Mouse (Mus musculus) liver, embryonic 13.5 days (tissue): ENCODE results near the gene Ttyh1. TPM values are rescaled to one million over a fixed set of nuclear protein-coding genes. Genes with fewer than 3 reads are reported as not detected.

ENCODE experiments used
- ATAC-seq: fragments of 200-750 bp; cut with Nextera tagmentation; 2 replicates; pipeline ENCODE4 v1.8.0; 2017; ENCODE audit warnings: low read depth, mild to moderate bottlenecking, moderate number of reproducible peaks, moderate library complexity
- DNase-seq: peaks from one replicate; pipeline ENCODE4 v3.0.0; 2022
- H3K27ac ChIP-seq: fragments of 300-500 bp; sonication (generic); 2 replicates; pipeline ENCODE4 v1.5.1; 2015; ENCODE audit warnings: moderate library complexity, mild to moderate bottlenecking, inconsistent platforms
- H3K27me3 ChIP-seq: fragments of 300-500 bp; sonication (generic); 2 replicates; pipeline ENCODE4 v1.6.1; 2015; ENCODE audit warnings: mild to moderate bottlenecking, inconsistent platforms
- H3K36me3 ChIP-seq: fragments of 300-500 bp; sonication (generic); 2 replicates; pipeline ENCODE4 v1.6.1; 2015; ENCODE audit warnings: mild to moderate bottlenecking, inconsistent platforms
- H3K4me1 ChIP-seq: fragments of 300-500 bp; sonication (generic); replicated peaks from 2 replicates; pipeline ENCODE4 v1.6.1; 2015; ENCODE audit warnings: inconsistent platforms
- H3K4me2 ChIP-seq: fragments of 300-500 bp; sonication (generic); 2 replicates; pipeline ENCODE4 v1.6.1; 2015; ENCODE audit warnings: inconsistent platforms, mild to moderate bottlenecking, moderate library complexity
- H3K4me3 ChIP-seq: fragments of 300-500 bp; sonication (generic); replicated peaks from 2 replicates; pipeline ENCODE4 v1.5.1; 2015; ENCODE audit warnings: mild to moderate bottlenecking, inconsistent platforms
- H3K9ac ChIP-seq: fragments of 300-500 bp; sonication (generic); 2 replicates; pipeline ENCODE4 v1.6.1; 2015; ENCODE audit warnings: mild to moderate bottlenecking, inconsistent platforms
- H3K9me3 ChIP-seq: fragments of 300-500 bp; sonication (generic); replicated peaks from 2 replicates; pipeline ENCODE4 v1.6.1; 2016; ENCODE audit warnings: inconsistent platforms
- WGBS: fragments of 180-500 bp; shearing (Covaris S2); methylation state at CpG from one replicate; pipeline ENCODE4 v1.1.7; 2015; ENCODE audit not compliant: insufficient replicate concordance; 5-methylcytosine and 5-hydroxymethylcytosine counted together
- polyA plus RNA-seq: library from polyadenylated mRNA; unstranded; fragments of >200 nt; fragmentation: Nextera tagmentation; extraction: Ambion mirVana; gene quantifications from 2 replicates; pipeline ENCODE4 v1.2.1, GENCODE M21; 2015

Gene Ttyh1
- polyA plus RNA-seq, 1 experiment from 2014 or later: 0.52 TPM

DNA sequence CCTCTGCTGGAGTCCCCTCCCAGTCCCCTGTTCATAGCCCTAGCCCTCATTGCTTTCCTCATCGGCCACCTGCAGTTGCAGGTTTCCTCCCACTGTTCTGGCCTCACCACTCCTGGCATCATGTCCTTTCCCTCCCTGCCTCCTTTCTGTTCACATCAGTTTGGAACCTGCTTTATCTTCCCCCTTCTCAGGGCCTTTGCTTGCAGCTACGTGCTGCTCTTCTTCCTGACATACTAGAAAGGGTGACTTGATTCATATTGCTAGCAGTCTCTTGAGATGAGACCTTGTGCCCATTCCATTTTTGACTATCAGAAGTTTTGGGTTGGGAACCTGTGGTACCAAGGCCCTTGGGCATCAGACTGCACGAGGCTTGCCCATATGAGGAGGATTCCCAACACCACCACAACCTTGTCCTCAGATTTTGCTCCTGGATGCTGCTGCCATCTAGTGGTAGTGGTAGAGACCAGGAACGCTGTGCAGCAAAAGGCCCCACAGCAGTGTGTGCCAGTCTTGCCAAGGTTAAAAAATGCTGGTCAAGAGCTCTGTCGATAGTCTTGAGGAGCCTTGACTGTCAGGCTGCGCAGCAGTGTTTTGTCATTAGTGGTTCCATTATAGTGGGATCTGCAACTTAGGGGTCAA, 26.5 kb downstream of the Ttyh1 start:
- Histone ChIP-seq H3K4me2 (no peak overlapping the region), H3K27me3 (no peaks in the 10 kb centered on the region), H3K27ac (no peak overlapping the region), H3K4me3 (no peak overlapping the region), H3K9ac (no peak overlapping the region), H3K36me3 (peaks cover 76% of the 10 kb centered on the region), H3K9me3 (no peaks in the 10 kb centered on the region), H3K4me1 (peaks cover 41% of the 10 kb centered on the region)
- ATAC-seq (no peak), DNase-seq (no peak)
- WGBS: 69% methylated on average over 6 of the region's 6 CpGs

DNA sequence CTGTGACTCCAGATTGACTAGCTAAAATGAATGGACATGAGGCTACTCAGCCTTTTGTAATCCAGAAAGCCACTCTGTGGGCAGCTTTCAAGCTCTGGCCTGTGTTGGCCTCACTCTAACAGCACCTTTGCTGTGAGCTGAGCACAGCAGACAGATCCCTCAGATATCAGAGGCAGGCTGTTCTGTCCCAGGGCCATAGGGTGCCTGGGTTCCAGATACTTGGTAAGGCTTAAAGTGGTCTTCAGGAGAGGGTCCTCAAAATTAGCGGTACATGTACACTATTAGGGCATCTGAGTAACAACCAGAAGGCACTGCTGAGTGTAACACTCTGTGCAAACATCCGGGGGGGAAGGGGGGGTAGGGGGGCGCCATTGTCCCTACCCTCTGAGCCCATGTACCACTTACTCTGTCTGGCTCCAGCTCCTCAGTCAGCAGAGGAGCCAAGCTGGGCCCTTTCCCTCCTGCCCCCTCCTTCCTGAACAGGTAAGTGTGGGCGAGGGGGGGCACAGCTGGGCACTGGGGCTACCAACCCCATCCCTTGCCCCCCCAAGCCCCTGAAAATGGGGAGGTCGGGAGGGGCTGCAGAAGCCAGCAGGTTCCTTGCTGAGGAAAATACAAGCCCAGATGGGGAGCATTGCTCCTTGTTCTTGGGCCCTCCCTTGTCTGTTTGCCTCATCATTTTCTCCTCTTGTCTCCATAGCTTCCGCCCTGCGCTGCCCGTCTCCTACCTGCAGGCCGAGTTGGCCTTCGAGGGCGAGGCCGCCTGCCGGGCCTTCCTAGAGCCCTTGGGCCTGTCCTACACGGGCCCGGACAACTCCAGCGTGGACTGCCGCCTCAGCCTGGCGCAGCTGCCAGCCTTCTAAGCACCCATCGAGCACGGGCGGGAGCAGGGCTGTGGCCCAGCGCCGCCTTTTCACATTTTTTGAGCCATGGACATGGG, 27.3 kb downstream of the Ttyh1 start:
- WGBS: 87% methylated on average over 23 of the region's 23 CpGs
- Histone ChIP-seq H3K36me3 (peaks cover 68% of the 10 kb centered on the region), H3K4me3 (no peak overlapping the region), H3K27ac (no peak overlapping the region), H3K4me2 (0 out of 2 replicates have a peak overlapping the region, but pooled peaks have one; percentile 11), H3K4me1 (peaks cover 50% of the 10 kb centered on the region), H3K9me3 (no peaks in the 10 kb centered on the region), H3K9ac (no peak overlapping the region; the same call in 1 of the 2 replicates), H3K27me3 (peaks cover 4% of the 10 kb centered on the region)
- ATAC-seq (no peak), DNase-seq (no peak)

DNA sequence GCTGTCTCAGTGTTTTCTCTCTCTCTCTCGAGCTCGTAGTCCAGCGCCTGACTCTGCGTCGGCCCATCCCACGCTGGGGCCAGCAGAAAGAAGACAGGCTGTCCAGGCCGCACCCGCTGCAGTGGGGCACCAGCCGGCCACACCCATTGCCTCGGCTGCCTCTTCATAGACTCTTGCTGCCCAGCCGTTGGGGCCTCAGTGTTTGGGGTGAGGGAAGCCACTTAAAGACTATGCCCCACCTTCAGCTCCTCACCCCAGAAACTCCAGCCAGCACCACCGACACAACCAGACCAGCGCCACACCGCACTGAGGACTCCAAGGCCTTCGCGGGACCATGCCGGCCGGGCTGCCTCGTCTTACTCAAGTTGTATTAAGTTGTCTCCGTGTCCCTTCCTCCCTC, 28.2 kb downstream of the Ttyh1 start:
- Histone ChIP-seq H3K27me3 (peaks cover 9% of the 10 kb centered on the region), H3K9ac (no peak overlapping the region), H3K27ac (no peak overlapping the region; the same call in 1 of the 2 replicates), H3K4me3 (no peak overlapping the region), H3K9me3 (no peaks in the 10 kb centered on the region), H3K4me1 (peaks cover 52% of the 10 kb centered on the region), H3K4me2 (0 out of 2 replicates have a peak overlapping the region, but pooled peaks have one; percentile 11), H3K36me3 (peaks cover 59% of the 10 kb centered on the region)
- 66% methylated on average over 20 of the region's 20 CpGs for WGBS
- DNase-seq: no peak
- ATAC-seq: no peak

DNA sequence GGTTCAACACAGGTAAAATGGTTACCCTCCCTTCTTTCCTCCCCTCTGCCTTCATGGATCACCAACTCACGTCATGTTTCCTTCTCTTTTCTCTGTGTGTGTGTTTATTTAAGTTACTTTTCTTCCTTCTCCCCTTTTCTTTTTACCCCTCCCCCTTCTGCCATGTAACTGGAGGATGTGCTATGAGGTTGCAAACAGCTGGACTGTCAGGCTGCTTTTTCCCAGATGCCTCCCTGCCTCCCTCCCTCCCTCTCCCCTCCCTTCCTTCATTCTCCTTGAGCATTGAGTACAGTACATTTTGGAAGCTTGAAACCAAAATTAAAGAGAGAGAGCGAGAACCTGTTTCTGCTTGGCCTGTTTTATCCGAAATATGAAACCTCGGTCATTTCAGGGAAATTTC, 28.6 kb downstream of the Ttyh1 start:
- ATAC-seq: no peak
- DNase-seq: no peak
- H3K27ac ChIP-seq: peak overlapping the region; percentile 96; the same call in 1 of the 2 replicates
- H3K36me3 ChIP-seq: peaks cover 54% of the 10 kb centered on the region
- no peaks in the 10 kb centered on the region for H3K9me3 ChIP-seq
- H3K4me2 ChIP-seq: peak overlapping the region; percentile 99; the same call in 1 of the 2 replicates
- peaks cover 52% of the 10 kb centered on the region for H3K4me1 ChIP-seq
- H3K9ac ChIP-seq: no peak overlapping the region
- peaks cover 12% of the 10 kb centered on the region for H3K27me3 ChIP-seq
- 83% methylated on average over 4 of the region's 4 CpGs for WGBS
- H3K4me3 ChIP-seq: peak overlapping the region; percentile 85; the same call in 1 of the 2 replicates

DNA sequence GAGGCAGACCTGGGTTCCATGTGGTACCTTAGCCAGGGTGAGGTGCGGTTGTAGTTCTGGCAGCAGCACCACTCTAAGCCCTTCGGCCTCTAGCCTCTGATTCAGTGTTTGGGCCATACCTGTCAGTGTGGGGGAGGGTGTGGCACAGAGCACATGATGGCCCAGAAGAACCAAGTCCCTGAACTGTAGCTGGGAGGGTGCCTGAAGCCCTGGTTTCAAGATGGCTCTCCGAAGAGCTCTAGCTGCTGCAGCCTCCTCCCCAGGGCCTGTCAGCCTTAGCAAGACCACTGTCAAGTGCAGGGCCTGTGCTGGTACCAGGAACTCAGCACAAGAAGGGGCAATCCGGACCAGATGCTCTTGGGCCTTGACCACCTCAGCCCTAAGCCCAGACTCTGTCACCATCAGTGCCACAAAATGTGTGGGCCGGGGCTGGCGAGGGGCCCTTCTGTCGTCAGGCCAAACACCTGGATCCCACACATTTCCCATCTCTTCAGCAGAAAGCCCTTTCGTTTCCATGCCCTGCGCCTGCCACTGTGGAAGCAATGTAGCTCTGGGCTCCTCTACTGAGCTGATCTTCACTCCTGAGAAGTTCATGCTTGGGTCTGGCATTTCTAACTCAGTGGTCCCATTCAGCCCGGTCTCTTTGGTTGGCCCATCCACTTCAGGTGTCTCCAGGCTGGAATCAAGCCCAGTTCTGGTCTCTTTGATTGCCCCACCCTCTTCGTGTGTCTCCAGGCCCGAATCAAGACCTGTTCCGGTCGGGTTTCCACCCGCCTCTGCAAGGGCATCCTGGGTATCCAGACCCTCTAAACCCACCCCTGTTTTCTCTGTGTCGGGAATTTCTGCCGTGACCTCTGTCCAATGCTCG, 29.4 kb downstream of the Ttyh1 start:
- peak overlapping the region; percentile 91 for H3K9ac ChIP-seq
- H3K27me3 ChIP-seq: peaks cover 12% of the 10 kb centered on the region
- ATAC-seq (peak; percentile 7), DNase-seq (no peak)
- H3K4me1 ChIP-seq: peaks cover 52% of the 10 kb centered on the region
- peak overlapping the region; percentile 96 for H3K27ac ChIP-seq
- 33% methylated on average over 18 of the region's 18 CpGs for WGBS
- H3K36me3 ChIP-seq: peaks cover 47% of the 10 kb centered on the region
- no peaks in the 10 kb centered on the region for H3K9me3 ChIP-seq
- peak overlapping the region; percentile 85 for H3K4me3 ChIP-seq
- peak overlapping the region; percentile 99 for H3K4me2 ChIP-seq

DNA sequence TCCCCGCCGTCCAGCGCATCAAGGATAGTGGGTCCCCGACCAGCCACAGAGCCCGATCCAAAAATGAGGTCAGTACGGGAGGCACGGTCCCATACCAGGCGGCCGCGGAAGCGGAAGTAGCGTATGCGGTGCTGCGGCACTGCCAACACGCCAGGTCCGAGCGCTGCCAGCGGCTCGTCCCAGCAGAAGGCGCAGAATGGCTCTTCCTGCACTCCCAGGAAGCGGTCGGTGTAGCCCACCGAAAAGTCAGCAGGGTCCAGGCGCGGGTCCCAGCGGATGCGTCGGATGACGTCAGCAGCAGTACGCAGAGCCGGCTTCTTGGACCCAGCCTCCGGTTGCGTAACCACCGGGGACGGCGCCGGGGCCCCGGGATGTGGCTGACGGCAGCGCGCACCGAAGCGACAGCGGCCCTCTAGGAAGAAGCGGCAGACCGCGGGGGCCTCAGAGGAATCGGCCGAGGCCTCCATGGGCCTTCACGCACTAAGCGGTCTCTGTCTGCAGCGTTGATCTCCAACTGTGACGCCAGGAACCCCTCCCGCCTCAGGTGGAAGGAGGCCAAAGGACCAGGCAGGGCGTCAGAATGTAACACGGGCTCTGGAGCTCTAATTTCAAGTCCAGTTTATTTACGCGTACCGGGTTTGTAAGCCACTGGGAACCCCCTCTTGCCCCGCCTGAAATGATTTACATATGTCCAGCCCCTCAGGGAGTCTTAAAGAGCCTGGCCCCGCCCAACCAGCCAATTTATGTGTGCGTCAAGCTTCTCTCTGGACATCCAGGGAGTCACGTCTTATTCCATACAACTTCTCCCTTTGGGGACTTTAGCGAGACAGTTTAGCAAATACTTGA, 30.2 kb downstream of the Ttyh1 start:
- ATAC-seq: peak; percentile 77
- peak overlapping the region; percentile 99 for H3K4me2 ChIP-seq
- under 1% methylated on average over 64 of the region's 64 CpGs for WGBS

DNA sequence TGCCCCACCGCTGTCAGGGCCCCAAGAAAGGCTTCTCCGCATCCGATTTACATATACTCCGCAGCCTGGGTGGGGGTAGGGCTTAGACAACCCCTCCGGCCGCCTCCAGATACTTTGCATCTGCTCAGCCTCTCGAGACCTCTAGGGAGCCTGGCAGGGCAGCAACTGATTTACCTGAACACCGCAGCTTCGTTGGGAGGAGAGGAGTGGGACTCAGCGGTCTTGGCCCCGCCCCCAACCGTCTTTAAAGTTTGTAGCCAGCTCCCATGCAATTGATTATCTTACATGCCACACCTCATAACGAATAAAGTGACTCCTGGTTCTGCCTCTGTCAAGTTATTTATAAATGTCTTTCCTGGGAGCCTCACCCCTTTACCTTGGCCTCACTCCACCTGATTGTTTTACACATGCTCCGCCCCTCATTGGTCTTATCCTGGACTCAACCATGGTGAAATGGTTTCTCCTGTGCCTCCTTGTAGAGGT, 30.9 kb downstream of the Ttyh1 start, which contains the start of gene Leng9:
Gene Leng9, minus strand, starts transcription at position 316 of the 483 bp plus-strand sequence.
- H3K4me1 ChIP-seq: peaks cover 56% of the 10 kb centered on the region
- peaks cover 12% of the 10 kb centered on the region for H3K27me3 ChIP-seq
- H3K9me3 ChIP-seq: no peaks in the 10 kb centered on the region
- H3K36me3 ChIP-seq: peaks cover 32% of the 10 kb centered on the region
- H3K4me3 ChIP-seq: peak within 1 kb of the TSS; percentile 85
- DNase-seq: peak; percentile 46
- peak within 1 kb of the TSS; percentile 99 for H3K4me2 ChIP-seq
- peak within 1 kb of the TSS; percentile 91 for H3K9ac ChIP-seq
- WGBS: under 1% methylated on average over 14 of the region's 14 CpGs
- peak within 1 kb of the TSS; percentile 96 for H3K27ac ChIP-seq
- peak; percentile 29 for ATAC-seq

More for the DNA sequence above, 30.2 kb downstream of the Ttyh1 start:
- DNase-seq: peak; percentile 66
- H3K27ac ChIP-seq: peak overlapping the region; percentile 96
- peaks cover 12% of the 10 kb centered on the region for H3K27me3 ChIP-seq
- H3K9me3 ChIP-seq: no peaks in the 10 kb centered on the region
- peak overlapping the region; percentile 85 for H3K4me3 ChIP-seq
- peaks cover 38% of the 10 kb centered on the region for H3K36me3 ChIP-seq
- peaks cover 56% of the 10 kb centered on the region for H3K4me1 ChIP-seq
- peak overlapping the region; percentile 91 for H3K9ac ChIP-seq

DNA sequence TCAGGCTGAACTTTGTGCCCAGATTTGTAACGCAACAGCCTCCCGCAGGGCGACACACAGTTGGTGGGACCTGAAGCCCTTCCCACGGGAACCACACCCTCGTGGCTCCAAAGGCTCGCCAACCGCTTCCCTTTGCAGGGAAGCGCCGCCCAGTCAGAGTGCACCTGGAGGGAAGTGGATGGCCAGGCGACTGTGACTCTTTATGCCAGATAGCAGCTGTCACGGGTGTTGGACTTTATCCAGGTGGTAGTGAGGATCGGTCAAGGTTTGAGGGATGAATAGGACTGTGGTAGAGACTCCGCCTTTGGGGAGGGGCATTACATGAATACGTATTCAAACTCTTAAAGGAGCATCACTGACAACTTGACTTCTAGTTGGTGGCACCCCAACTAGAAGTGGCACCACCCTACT, 31.6 kb downstream of the Ttyh1 start:
- DNase-seq: no peak
- Histone ChIP-seq H3K27me3 (peaks cover 12% of the 10 kb centered on the region), H3K9me3 (no peaks in the 10 kb centered on the region), H3K4me2 (peak overlapping the region; percentile 99), H3K9ac (peak overlapping the region; percentile 91), H3K4me1 (peaks cover 56% of the 10 kb centered on the region), H3K4me3 (peak overlapping the region; percentile 85), H3K27ac (peak overlapping the region; percentile 96; the same call in 1 of the 2 replicates), H3K36me3 (peaks cover 25% of the 10 kb centered on the region)
- ATAC-seq: peak; percentile 22
- WGBS: 8% methylated on average over 14 of the region's 14 CpGs

DNA sequence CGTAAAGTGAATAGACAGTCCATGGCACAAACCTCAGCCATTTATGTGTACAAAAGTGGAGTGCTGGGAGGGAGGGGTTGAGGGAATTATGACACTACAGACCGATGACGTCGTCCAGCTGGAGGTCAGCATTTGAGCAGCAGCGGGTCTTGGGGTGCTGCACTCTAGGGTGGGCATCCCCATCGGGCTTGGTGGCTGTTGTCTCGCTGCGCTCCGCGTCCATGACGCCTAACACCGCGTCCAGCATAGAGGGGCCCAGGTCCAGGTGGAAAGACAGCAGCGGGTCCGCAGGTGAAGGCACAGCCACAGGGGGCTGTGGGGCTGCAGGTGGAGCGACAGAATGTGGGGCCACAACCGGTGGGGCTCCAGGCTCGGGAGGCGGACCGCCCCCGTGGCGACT, 32.0 kb downstream of the Ttyh1 start:
- peak overlapping the region; percentile 85 for H3K4me3 ChIP-seq
- peak overlapping the region; percentile 99 for H3K4me2 ChIP-seq
- no peak for DNase-seq
- H3K4me1 ChIP-seq: peaks cover 52% of the 10 kb centered on the region
- 39% methylated on average over 22 of the region's 22 CpGs for WGBS
- H3K27me3 ChIP-seq: peaks cover 12% of the 10 kb centered on the region
- H3K27ac ChIP-seq: no peak overlapping the region
- H3K9ac ChIP-seq: no peak overlapping the region
- ATAC-seq: no peak
- peaks cover 20% of the 10 kb centered on the region for H3K36me3 ChIP-seq
- H3K9me3 ChIP-seq: no peaks in the 10 kb centered on the region

DNA sequence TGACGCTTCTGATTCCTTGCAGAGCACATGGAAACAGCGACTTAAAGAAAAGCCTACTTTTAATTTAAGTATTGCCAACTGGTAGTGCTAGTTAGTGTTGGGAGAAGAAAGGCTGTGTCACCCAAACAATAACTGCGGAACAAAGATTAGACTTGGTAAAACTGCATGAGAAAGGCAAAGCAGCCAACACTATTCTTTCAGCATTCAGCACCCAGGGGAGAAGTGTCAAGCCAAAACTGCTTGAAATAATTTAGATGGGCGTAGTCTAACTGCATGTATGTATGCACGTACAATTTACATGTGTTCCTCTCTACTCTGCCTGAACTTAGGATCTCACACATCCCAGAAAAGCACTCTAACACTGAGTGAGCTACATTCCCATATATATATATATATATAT, 35.1 kb downstream of the Ttyh1 start:
- Histone ChIP-seq H3K9me3 (no peaks in the 10 kb centered on the region), H3K36me3 (no peaks in the 10 kb centered on the region), H3K4me2 (no peak overlapping the region), H3K4me1 (peaks cover 24% of the 10 kb centered on the region), H3K27me3 (peaks cover 12% of the 10 kb centered on the region), H3K9ac (no peak overlapping the region), H3K27ac (no peak overlapping the region), H3K4me3 (no peak overlapping the region)
- DNase-seq: no peak
- no peak for ATAC-seq
- WGBS: 61% methylated on average over 5 of the region's 5 CpGs
